Comparison of ENCODE assay signal across 8 mouse cellular contexts in the genomic region with DNA sequence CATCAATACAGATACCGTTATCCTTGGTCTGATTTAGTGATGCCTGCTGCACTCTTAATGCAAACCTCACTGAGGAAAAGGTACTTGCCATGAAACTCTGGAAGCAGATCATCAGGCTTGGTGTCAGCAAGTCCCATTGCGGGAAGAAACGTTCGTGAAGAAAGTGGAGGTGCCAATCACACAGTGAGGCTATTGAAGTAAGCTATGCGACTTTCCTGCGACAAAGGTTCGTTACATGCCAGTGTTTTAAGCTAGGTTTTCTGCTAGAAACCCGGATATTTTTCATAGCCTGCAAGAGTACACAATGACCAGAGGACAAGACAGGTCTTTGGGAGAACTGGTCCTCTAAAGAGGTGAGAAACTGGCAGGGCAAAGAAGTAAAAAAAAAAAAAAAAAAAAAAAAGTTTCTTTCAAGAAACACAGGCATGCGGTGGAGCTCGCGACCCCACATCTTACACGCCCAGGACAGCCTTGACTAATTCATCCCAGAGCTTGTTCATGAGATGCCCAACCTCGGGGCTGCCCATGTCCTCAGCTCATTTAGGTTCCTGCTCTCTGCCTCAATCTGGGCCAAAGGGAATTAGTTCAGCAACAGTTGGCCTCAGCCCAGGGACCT. TPM values are rescaled to one million over a fixed set of nuclear protein-coding genes. Genes with fewer than 3 reads are reported as not detected.
DNase-seq lines count a peak whose midpoint lies in the region; ATAC-seq and TF ChIP-seq lines count a peak whose summit lies in the region.

No protein-coding gene starts in this region.

- H3K4me2 ChIP-seq in limb, embryonic 11.5 days (ENCODE audit: low read depth, severe bottlenecking) = peak overlapping the region; percentile 65
- peak overlapping the region; percentile 59 for H3K4me2 ChIP-seq in neural tube, embryonic 14.5 days (ENCODE audit: low read depth, low read length)

- no peaks in the 10 kb centered on the region for H3K9me3 ChIP-seq in limb, embryonic 11.5 days (ENCODE audit: control insufficient read depth, low read length)
- no peaks in the 10 kb centered on the region for H3K9me3 ChIP-seq in neural tube, embryonic 14.5 days (ENCODE audit: control insufficient read depth, low read length)

- H3K9ac ChIP-seq in limb, embryonic 11.5 days (ENCODE audit: low read length) = peak overlapping the region; percentile 91
- H3K9ac ChIP-seq in neural tube, embryonic 14.5 days (replicated peaks; ENCODE audit: low read depth, low read length) = peak overlapping the region; percentile 92

- WGBS in cerebellum, adult 2 months = 2% methylated on average over 13 of the region's 13 CpGs
- WGBS in limb, embryonic 11.5 days = 5% methylated on average over 13 of the region's 13 CpGs
- WGBS in neural tube, embryonic 14.5 days = 5% methylated on average over 13 of the region's 13 CpGs

- peak overlapping the region; percentile 92 for H3K4me3 ChIP-seq in cerebellum, adult 2 months (replicated peaks; ENCODE audit: insufficient read depth, low read depth, low read length)
- peak overlapping the region; percentile 91 for H3K4me3 ChIP-seq in limb, embryonic 11.5 days (ENCODE audit: low read depth, low read length)
- peak overlapping the region; percentile 89 for H3K4me3 ChIP-seq in neural tube, embryonic 14.5 days (ENCODE audit: low read depth, low read length)

- H3K27me3 ChIP-seq in cerebellum, adult 2 months (ENCODE audit: control insufficient read depth, insufficient read depth, low read length) = no peaks in the 10 kb centered on the region
- H3K27me3 ChIP-seq in limb, embryonic 11.5 days (ENCODE audit: control insufficient read depth, insufficient read depth, low read length) = no peaks in the 10 kb centered on the region
- no peaks in the 10 kb centered on the region for H3K27me3 ChIP-seq in neural tube, embryonic 14.5 days (ENCODE audit: control insufficient read depth, insufficient read depth, low read length)

- H3K27ac ChIP-seq in cerebellum, adult 2 months (ENCODE audit: insufficient read depth, low read length) = peak overlapping the region; percentile 68; the same call in 1 of the 2 replicates
- H3K27ac ChIP-seq in limb, embryonic 11.5 days (replicated peaks; ENCODE audit: low read depth, low read length) = peak overlapping the region; percentile 66
- peak overlapping the region; percentile 79 for H3K27ac ChIP-seq in neural tube, embryonic 14.5 days (ENCODE audit: low read depth, low read length)

- ATAC-seq in erythroblast, adult 5-6 weeks (replicated peaks; ENCODE audit: low FRiP score, poor library complexity, severe bottlenecking) = peak; percentile 73
- ATAC-seq in limb, embryonic 11.5 days (ENCODE audit: insufficient number of reproducible peaks, low FRiP score, low TSS enrichment, low read depth) = peak; percentile 86
- ATAC-seq in neural tube, embryonic 14.5 days (ENCODE audit: low read depth) = peak; percentile 86

- DNase-seq in cerebellum, adult 2 months = peak in 1 of 2 experiments; percentile 17
- DNase-seq in cerebellum, postnatal 4 days (ENCODE audit: low spot score in 2 of 2) = no peak
- peak; percentile 31 for DNase-seq in CD4-positive, CD25-positive, alpha-beta regulatory T cell, adult 2 months (ENCODE audit: low read depth, low spot score)
- DNase-seq in limb, embryonic 11.5 days (ENCODE audit: low spot score) = peak; percentile 51
- no peak for DNase-seq in B cell, adult 2 months
- DNase-seq in adrenal gland, postnatal 10 days = no peak

- peaks cover 7% of the 10 kb centered on the region for H3K4me1 ChIP-seq in cerebellum, adult 2 months (ENCODE audit: control insufficient read depth, insufficient read depth, low read length)
- H3K4me1 ChIP-seq in limb, embryonic 11.5 days (ENCODE audit: control insufficient read depth, insufficient read depth, low read length) = peaks cover 10% of the 10 kb centered on the region
- H3K4me1 ChIP-seq in neural tube, embryonic 14.5 days (ENCODE audit: control insufficient read depth, insufficient read depth, low read length) = peaks cover 22% of the 10 kb centered on the region

- TF ChIP-seq CTCF in cerebellum, adult 2 months (IDR thresholded peaks at IDR 0.05; ENCODE audit: borderline replicate concordance, insufficient read depth, low read depth, low read length) = no peak

- TF ChIP-seq POLR2A in cerebellum, adult 2 months (IDR thresholded peaks at IDR 0.05; ENCODE audit: borderline replicate concordance, insufficient read depth, low read length) = no peak

- H3K36me3 ChIP-seq in limb, embryonic 11.5 days (ENCODE audit: control insufficient read depth, insufficient read depth, low read length) = no peaks in the 10 kb centered on the region; the same call in 1 of the 2 replicates
- no peaks in the 10 kb centered on the region for H3K36me3 ChIP-seq in neural tube, embryonic 14.5 days (ENCODE audit: control insufficient read depth, insufficient read depth, low read length)

RNA-seq across cellular contexts. Expression of gene Dynlrb1, which starts 0.5 kb away (rescaled TPM):
- 775 and 836 TPM in 2 replicates for polyA plus RNA-seq in cerebellum, adult 2 months (2012; rRNA removed)
- 83.8 and 114 TPM in 2 replicates for total RNA-seq in erythroblast, adult 5-6 weeks (2015; ENCODE audit: low replicate concordance)
- 25.0 and 51.9 TPM in 2 replicates for total RNA-seq in erythroblast, adult 5-6 weeks (2017; ENCODE audit: low replicate concordance)
- 503 and 513 TPM in 2 replicates for polyA plus RNA-seq in limb, embryonic 11.5 days (2014; fragmentation: Nextera tagmentation; extraction: Ambion mirVana)
- 769 and 889 TPM in 2 replicates for polyA plus RNA-seq in neural tube, embryonic 14.5 days (2014; fragmentation: Nextera tagmentation; extraction: Ambion mirVana)
- total RNA-seq in adrenal gland, postnatal 10 days (2021) = 100 to 1,000 TPM; 259 to 263 TPM

RNA-seq across cellular contexts. Expression of gene Map1lc3a, which starts 40.2 kb away (rescaled TPM):
- polyA plus RNA-seq in cerebellum, adult 2 months (2012; rRNA removed) = 407 and 443 TPM in 2 replicates
- 0.77 TPM in 1 of 2 replicates, not detected in the other for total RNA-seq in erythroblast, adult 5-6 weeks (2015; ENCODE audit: low replicate concordance)
- total RNA-seq in erythroblast, adult 5-6 weeks (2017; ENCODE audit: low replicate concordance) = 0.34 and 2.9 TPM in 2 replicates
- polyA plus RNA-seq in limb, embryonic 11.5 days (2014; fragmentation: Nextera tagmentation; extraction: Ambion mirVana) = 114 and 116 TPM in 2 replicates
- polyA plus RNA-seq in neural tube, embryonic 14.5 days (2014; fragmentation: Nextera tagmentation; extraction: Ambion mirVana) = 536 and 680 TPM in 2 replicates
- total RNA-seq in adrenal gland, postnatal 10 days (2021) = 100 to 1,000 TPM; 421 to 505 TPM

Comparison
In these comparisons a context has a peak if more than half of its experiments do, and no peak if none do; other contexts are left out.
1. DNase-seq: peak in CD4-positive, CD25-positive, alpha-beta regulatory T cell, adult 2 months (single experiment) and limb, embryonic 11.5 days (single experiment); none in cerebellum, postnatal 4 days (0 of 2), B cell, adult 2 months (0 of 2) and adrenal gland, postnatal 10 days (single experiment).
2. Peak in every context shown above with its lines, with median percentiles within 50 percentile points of each other: H3K27ac ChIP-seq, H3K4me3 ChIP-seq and ATAC-seq.